ENCODE assay signal across 25 mouse cellular contexts in genomic region chr9:115367808-115368207, GRCm38 (mm10). TPM values are rescaled to one million over a fixed set of nuclear protein-coding genes. Genes with fewer than 3 reads are reported as not detected.
A peak's percentile ranks its signal among the peaks of the same experiment; 100 is the strongest.
DNase-seq lines count a peak whose midpoint lies in the region; ATAC-seq and TF ChIP-seq lines count a peak whose summit lies in the region.
"Had no signal": no experiment of that assay in that cellular context is flagged by ENCODE, and none has a peak within 500 bp of the region (broad histone marks: within the 10 kb centered on the region; RNA-seq: fewer than 3 reads in every experiment).

No protein-coding gene starts in this region.

- no peaks in the 10 kb centered on the region for H3K36me3 ChIP-seq in liver, embryonic 11.5 days (ENCODE audit: control insufficient read depth, insufficient read depth, low read length)
- H3K36me3 ChIP-seq in liver, embryonic 14.5 days (replicated peaks; ENCODE audit: control insufficient read depth, insufficient read depth, low read depth), result no peaks in the 10 kb centered on the region
- H3K36me3 ChIP-seq: forebrain, embryonic 10.5 days; heart, embryonic 10.5 days; heart, embryonic 13.5 days; hindbrain, embryonic 12.5 days; hindbrain, embryonic 15.5 days had no signal

- ATAC-seq in liver, embryonic 11.5 days (replicated peaks; ENCODE audit: low FRiP score), result peak; percentile 79
- peak; percentile 76; the same call in 1 of the 2 replicates for ATAC-seq in liver, embryonic 14.5 days (ENCODE audit: insufficient read depth)
- no peak for ATAC-seq in monocyte, adult 5-6 weeks (replicated peaks; ENCODE audit: insufficient number of reproducible peaks, low FRiP score, low TSS enrichment, poor library complexity, severe bottlenecking)
- ATAC-seq: CD4-positive, CD25-positive, alpha-beta regulatory T cell, adult 4 months; forebrain, embryonic 13.5 days; forebrain, embryonic 16.5 days had no signal

- TF ChIP-seq CTCF in liver, embryonic 14.5 days (IDR thresholded peaks at IDR 0.05; ENCODE audit: low read depth), result no peak

- H3K27ac ChIP-seq in liver, embryonic 11.5 days (ENCODE audit: low read depth, low read length), result no peak overlapping the region
- no peak overlapping the region for H3K27ac ChIP-seq in liver, embryonic 14.5 days
- H3K27ac ChIP-seq: forebrain, embryonic 10.5 days; forebrain, embryonic 13.5 days; gastrocnemius, adult 2 months; heart, embryonic 10.5 days; heart, embryonic 13.5 days; hindbrain, embryonic 12.5 days; hindbrain, embryonic 15.5 days had no signal

- H3K27me3 ChIP-seq in liver, embryonic 11.5 days (replicated peaks; ENCODE audit: control insufficient read depth, insufficient read depth, low read length), result no peaks in the 10 kb centered on the region
- no peaks in the 10 kb centered on the region for H3K27me3 ChIP-seq in liver, embryonic 14.5 days (ENCODE audit: control insufficient read depth, insufficient read depth, low read length)
- H3K27me3 ChIP-seq: forebrain, embryonic 13.5 days; heart, embryonic 13.5 days; hindbrain, embryonic 12.5 days; hindbrain, embryonic 15.5 days had no signal

- no peaks in the 10 kb centered on the region for H3K9me3 ChIP-seq in liver, embryonic 11.5 days (ENCODE audit: control insufficient read depth, low read length)
- no peaks in the 10 kb centered on the region for H3K9me3 ChIP-seq in liver, embryonic 14.5 days (ENCODE audit: control insufficient read depth, low read length)
- H3K9me3 ChIP-seq: heart, embryonic 10.5 days; hindbrain, embryonic 15.5 days had no signal

- WGBS in liver, embryonic 11.5 days, result 37% methylated on average over 3 of the region's 3 CpGs
- 14% methylated on average over 3 of the region's 3 CpGs for WGBS in liver, embryonic 14.5 days (ENCODE audit: insufficient replicate concordance)

- no peak overlapping the region for H3K4me2 ChIP-seq in liver, embryonic 11.5 days
- H3K4me2 ChIP-seq in liver, embryonic 14.5 days (ENCODE audit: low read depth), result no peak overlapping the region
- H3K4me2 ChIP-seq: forebrain, embryonic 13.5 days; heart, embryonic 13.5 days; hindbrain, embryonic 12.5 days; hindbrain, embryonic 15.5 days had no signal

- DNase-seq in retina, postnatal 1 day, result peak; percentile 7
- DNase-seq in retina, embryonic 14.5 days (ENCODE audit: low spot score), result no peak
- no peak for DNase-seq in liver, embryonic 11.5 days (ENCODE audit: low spot score)
- DNase-seq in liver, embryonic 14.5 days (ENCODE audit: low read depth in 3 of 3, low spot score in 3 of 3), result peak in 2 of 3 experiments; percentile 9 to 22
- DNase-seq in right cerebral cortex, postnatal 25 days, result no peak
- DNase-seq in layer of hippocampus, postnatal 14 days (ENCODE audit: low spot score in 2 of 2), result no peak
- DNase-seq: adrenal gland, adult 2 months; adrenal gland, postnatal 14 days; cerebellum, adult 18-20 months; cerebellum, adult 9-10 months; cerebellum, postnatal 14 days; gastrocnemius, adult 2 months; gastrocnemius, postnatal 14 days; heart, adult 18-20 months; heart, postnatal 14 days; heart, postnatal 4 days had no signal

- no peak overlapping the region for H3K9ac ChIP-seq in liver, embryonic 11.5 days (ENCODE audit: low read depth, low read length)
- H3K9ac ChIP-seq in liver, embryonic 14.5 days (replicated peaks), result no peak overlapping the region
- H3K9ac ChIP-seq: forebrain, embryonic 13.5 days; heart, embryonic 13.5 days; hindbrain, embryonic 12.5 days; hindbrain, embryonic 15.5 days had no signal

- TF ChIP-seq EP300 in liver, embryonic 14.5 days (IDR thresholded peaks at IDR 0.05; ENCODE audit: low read depth), result no peak

- H3K4me1 ChIP-seq in liver, embryonic 11.5 days (replicated peaks; ENCODE audit: control insufficient read depth, insufficient read depth, low read length), result 0 out of 2 replicates have a peak, but pooled peaks cover 2% of the 10 kb centered on the region
- H3K4me1 ChIP-seq in liver, embryonic 14.5 days (replicated peaks; ENCODE audit: control insufficient read depth in 2 of 2, insufficient read depth in 2 of 2, low read length in 1 of 2), result no peaks in the 10 kb centered on the region; a peak in 1 of 4 replicates
- H3K4me1 ChIP-seq: forebrain, embryonic 10.5 days; forebrain, embryonic 13.5 days; heart, embryonic 10.5 days; heart, embryonic 13.5 days; hindbrain, embryonic 12.5 days; hindbrain, embryonic 15.5 days had no signal

- no peak overlapping the region for H3K4me3 ChIP-seq in liver, embryonic 11.5 days (ENCODE audit: low read depth, low read length)
- no peak overlapping the region for H3K4me3 ChIP-seq in liver, embryonic 14.5 days (ENCODE audit: insufficient read depth in 1 of 2, low read depth in 2 of 2, low read length in 2 of 2)
- H3K4me3 ChIP-seq: forebrain, embryonic 10.5 days; forebrain, embryonic 13.5 days; gastrocnemius, adult 2 months; heart, embryonic 10.5 days; heart, embryonic 13.5 days; hindbrain, embryonic 12.5 days; hindbrain, embryonic 15.5 days had no signal

RNA-seq across cellular contexts. Expression of gene Stt3b, which starts 57.6 kb away (rescaled TPM):
- polyA plus RNA-seq in liver, embryonic 11.5 days (2014; fragmentation: Nextera tagmentation; extraction: Ambion mirVana), result 113 and 130 TPM in 2 replicates
- 18.4 and 24.6 TPM in 2 replicates for polyA plus RNA-seq in liver, embryonic 14.5 days (2012; rRNA removed)
- polyA plus RNA-seq in liver, embryonic 14.5 days (2014; fragmentation: Nextera tagmentation; extraction: Ambion mirVana), result 64.4 and 72.6 TPM in 2 replicates
- 68.1 to 88.1 TPM (median 74.3 TPM) in 3 replicates for total RNA-seq in monocyte, adult 5-6 weeks (2017)
- total RNA-seq in layer of hippocampus, postnatal 14 days (2021), result 10 to 100 TPM; 84.1 to 84.4 TPM

Comparison
In these comparisons a context has a peak if more than half of its experiments do, and no peak if none do; other contexts are left out.
1. DNase-seq: peak in retina, postnatal 1 day (single experiment) and liver, embryonic 14.5 days (2 of 3); none in retina, embryonic 14.5 days (single experiment), liver, embryonic 11.5 days (single experiment), right cerebral cortex, postnatal 25 days (single experiment) and layer of hippocampus, postnatal 14 days (0 of 2).